Mouse (Mus musculus) CH12.LX (cell line): ENCODE results near the gene Tmem106c. TPM values are rescaled to one million over a fixed set of nuclear protein-coding genes. Genes with fewer than 3 reads are reported as not detected.
A peak's percentile ranks its signal among the peaks of the same experiment; 100 is the strongest.

ENCODE experiments used
- DNase-seq: peaks from one replicate; pipeline ENCODE4 v3.0.0-alpha.2; 2013; ENCODE audit errors: extremely low read depth
- H3K27ac ChIP-seq: 2 replicates; pipeline ENCODE4 v1.5.1; 2012; ENCODE audit warnings: low read depth, mild to moderate bottlenecking, control low read depth, moderate library complexity; ENCODE audit not compliant: insufficient read depth
- H3K27me3 ChIP-seq: replicated peaks from 2 replicates; pipeline ENCODE3; 2012; ENCODE audit warnings: inconsistent platforms
- H3K36me3 ChIP-seq, 2 experiments: replicated peaks in 1 of 2; 2 replicates each; pipeline versions ENCODE3 to v1.6.1; 2012; ENCODE audit warnings: inconsistent platforms in 1 of 2, low read length in 1 of 2, mild to moderate bottlenecking in 1 of 2, mixed read lengths in 1 of 2, moderate library complexity in 1 of 2; ENCODE audit not compliant: control insufficient read depth in 1 of 2, insufficient read depth in 1 of 2
- H3K4me1 ChIP-seq, 2 experiments: 2 replicates each; pipeline ENCODE4 v1.6.1; 2012; ENCODE audit warnings: inconsistent platforms in 1 of 2, moderate library complexity in 1 of 2; ENCODE audit not compliant: insufficient read depth in 2 of 2, control insufficient read depth in 1 of 2
- H3K4me2 ChIP-seq: 2 replicates; pipeline ENCODE4 v1.6.1; 2012; ENCODE audit warnings: low read depth, mild to moderate bottlenecking, control low read depth; ENCODE audit not compliant: poor library complexity, insufficient read depth, severe bottlenecking
- H3K4me3 ChIP-seq, 3 experiments: fragments of 150-350 bp in 1 of 3; sonication (generic) in 1 of 3; replicated peaks in 1 of 3; 2 replicates each; pipeline versions ENCODE3 to v1.5.1; 2011 to 2012; ENCODE audit warnings: low read depth in 2 of 3, low read length in 2 of 3, mild to moderate bottlenecking in 2 of 3, moderate library complexity in 2 of 3, control low read depth in 1 of 3, improper control_type of control experiment in 1 of 3, inconsistent platforms in 1 of 3, mixed read lengths in 1 of 3; ENCODE audit not compliant: poor library complexity in 1 of 3
- H3K79me2 ChIP-seq: replicated peaks from 2 replicates; pipeline ENCODE4 v1.6.1; 2012; ENCODE audit warnings: mild to moderate bottlenecking, moderate library complexity; ENCODE audit not compliant: control insufficient read depth, poor library complexity, insufficient read depth, severe bottlenecking; ENCODE audit errors: extremely low read depth
- H3K9ac ChIP-seq: 2 replicates; pipeline ENCODE4 v1.6.1; 2012; ENCODE audit warnings: low read depth, mild to moderate bottlenecking, control low read depth, moderate library complexity; ENCODE audit not compliant: insufficient read depth
- H3K9me3 ChIP-seq: replicated peaks from 2 replicates; pipeline ENCODE3; 2012; ENCODE audit warnings: low read length, inconsistent platforms, mixed read lengths
- BHLHE40 ChIP-seq: IDR thresholded peaks from 2 replicates; pipeline ENCODE4 v1.6.1; 2011; ENCODE audit warnings: mild to moderate bottlenecking, low read depth, low read length, improper control_type of control experiment
- CHD2 ChIP-seq: IDR thresholded peaks from 2 replicates; pipeline ENCODE4 v1.6.1; 2011; ENCODE audit warnings: low read length, improper control_type of control experiment
- CTCF ChIP-seq, 2 experiments: IDR thresholded peaks in 1 of 2; conservative IDR thresholded peaks in 1 of 2; 2 replicates each; pipeline ENCODE4 v1.5.1; 2011 to 2012; ENCODE audit warnings: low read depth in 2 of 2, low read length in 2 of 2, improper control_type of control experiment in 1 of 2, inconsistent platforms in 1 of 2, mild to moderate bottlenecking in 1 of 2, moderate library complexity in 1 of 2
- ETS1 ChIP-seq: conservative IDR thresholded peaks from 2 replicates; pipeline ENCODE4 v1.6.1; 2012; ENCODE audit warnings: low read depth, mild to moderate bottlenecking, inconsistent platforms, low read length, improper control_type of control experiment, moderate library complexity
- IRF4 ChIP-seq: IDR thresholded peaks from 2 replicates; pipeline ENCODE4 v1.6.1; 2014; ENCODE audit warnings: low read depth, mild to moderate bottlenecking, inconsistent platforms, low read length, improper control_type of control experiment
- MAFK ChIP-seq: IDR thresholded peaks from 2 replicates; pipeline ENCODE4 v1.6.1; 2011; ENCODE audit warnings: low read length, improper control_type of control experiment; ENCODE audit not compliant: insufficient replicate concordance
- MAX ChIP-seq: IDR thresholded peaks from 2 replicates; pipeline ENCODE4 v1.6.1; 2011; ENCODE audit warnings: low read length, improper control_type of control experiment
- MAZ ChIP-seq: IDR thresholded peaks from 2 replicates; pipeline ENCODE4 v1.6.1; 2012; ENCODE audit warnings: low read depth, mild to moderate bottlenecking, inconsistent platforms, low read length, improper control_type of control experiment, moderate library complexity
- MEF2A ChIP-seq: IDR thresholded peaks from 2 replicates; pipeline ENCODE4 v1.6.1; 2014; ENCODE audit warnings: low read depth, mild to moderate bottlenecking, inconsistent platforms, low read length, improper control_type of control experiment, borderline replicate concordance
- MXI1 ChIP-seq: IDR thresholded peaks from 2 replicates; pipeline ENCODE4 v1.6.1; 2011; ENCODE audit warnings: mild to moderate bottlenecking, low read depth, low read length, improper control_type of control experiment
- NRF1 ChIP-seq: IDR thresholded peaks from 2 replicates; pipeline ENCODE4 v1.6.1; 2014; ENCODE audit warnings: low read depth, mild to moderate bottlenecking, inconsistent platforms, low read length, improper control_type of control experiment, moderate library complexity
- PAX5 ChIP-seq: IDR thresholded peaks from 2 replicates; pipeline ENCODE4 v1.6.1; 2012; ENCODE audit warnings: low read length, inconsistent platforms, mixed read lengths
- POLR2A ChIP-seq: IDR thresholded peaks from 2 replicates; pipeline ENCODE4 v1.6.1; 2011; ENCODE audit warnings: low read depth, mild to moderate bottlenecking, improper control_type of control experiment, low read length
- POLR2AphosphoS2 ChIP-seq: IDR thresholded peaks from 2 replicates; pipeline ENCODE4 v1.6.1; 2011; ENCODE audit warnings: low read depth, low read length, improper control_type of control experiment
- RAD21 ChIP-seq: IDR thresholded peaks from 2 replicates; pipeline ENCODE4 v1.6.1; 2011; ENCODE audit warnings: low read depth, mild to moderate bottlenecking, low read length, improper control_type of control experiment, moderate library complexity
- RCOR1 ChIP-seq: conservative IDR thresholded peaks from 2 replicates; pipeline ENCODE4 v1.6.1; 2012; ENCODE audit warnings: low read depth, mild to moderate bottlenecking, inconsistent platforms, low read length, improper control_type of control experiment
- TCF12 ChIP-seq: IDR thresholded peaks from 2 replicates; pipeline ENCODE4 v1.6.1; 2014; ENCODE audit warnings: low read depth, mild to moderate bottlenecking, inconsistent platforms, low read length, improper control_type of control experiment
- USF1 ChIP-seq: IDR thresholded peaks from 2 replicates; pipeline ENCODE4 v1.6.1; 2014; ENCODE audit warnings: low read depth, mild to moderate bottlenecking, inconsistent platforms, low read length, improper control_type of control experiment
- ZMIZ1 ChIP-seq: IDR thresholded peaks from 2 replicates; pipeline ENCODE4 v1.6.1; 2012; ENCODE audit warnings: low read depth, mild to moderate bottlenecking, inconsistent platforms, low read length, improper control_type of control experiment
- ZNF384 ChIP-seq: IDR thresholded peaks from 2 replicates; pipeline ENCODE4 v1.6.1; 2012; ENCODE audit warnings: low read depth, low read length, improper control_type of control experiment, inconsistent platforms
- dilution Hi-C: fragments of 300-500 bp; cut with MboI; formaldehyde crosslinking; loops from 2 replicates; pipeline ENCODE4 v1.14.3; 2020; ENCODE audit warnings: low sequenced_read_pairs; ENCODE audit not compliant: extremely low pct_unique_long_range_greater_than_20kb, extremely low pct_ligation_motif_present
- in situ Hi-C: fragments of 300-500 bp; cut with MboI; formaldehyde crosslinking; loops from 3 replicates; pipeline ENCODE4 v1.14.3; 2019; ENCODE audit warnings: low sequenced_read_pairs, low pct_ligation_motif_present, low pct_unique_long_range_greater_than_20kb, mixed read lengths
- polyA plus RNA-seq: library from polyadenylated mRNA; unstranded; fragments of >175 nt; gene quantifications from 2 replicates; pipeline ENCODE4 v1.2.1, GENCODE M21; 2012; ENCODE audit warnings: low read depth; ENCODE audit not compliant: insufficient read length
- total RNA-seq, 2 experiments: library from RNA; depleted of rRNA; stranded (reverse); fragments of 300-350 nt in 1 of 2; fragments of >200 nt in 1 of 2; gene quantifications; 2 replicates each; pipeline ENCODE4 v1.2.3; 2012 to 2014

Tmem106c gene
- total and polyA plus RNA-seq, 3 experiments, result 18.5 to 25.7 (median 25.5) TPM

- H3K27me3 ChIP-seq, result peaks cover 34% of the 10 kb centered on the region
- H3K4me1 ChIP-seq, result peaks cover 4 to 30% of the 10 kb centered on the region in 2 experiments
These were observed 11.2 kb upstream of the Tmem106c start for GRCm38 (mm10) chr15:97952889-97953189.

GRCm38 (mm10) chr15:97954671-97955070, 9.3 kb upstream of the Tmem106c start:
- H3K36me3 ChIP-seq, result no peaks in the 10 kb centered on the region
- peaks cover 4 to 26% of the 10 kb centered on the region in 2 experiments for H3K4me1 ChIP-seq
- H3K79me2 ChIP-seq, result no peaks in the 10 kb centered on the region
- TF ChIP-seq CTCF (conservative IDR thresholded peaks at IDR 0.05 in 1 of 2, IDR thresholded peaks at IDR 0.05 in 1 of 2; ENCODE audit: low read depth in 2 of 2, low read length in 2 of 2) (peak in 1 of 2 experiments; percentile 14; a peak in 1 of 4 replicates), RCOR1 (no peak), USF1 (peak; percentile 27; the same call in 1 of the 2 replicates), BHLHE40 (peak; percentile 77), MAX (0 out of 2 replicates have a peak, but pooled peaks have one; percentile 22)
- H3K4me3 ChIP-seq, result no peak overlapping the region
- DNase-seq, result peak; percentile 36
- H3K4me2 ChIP-seq, result no peak overlapping the region
- H3K27ac ChIP-seq, result no peak overlapping the region
- in situ Hi-C loops (no loop called here), dilution Hi-C loops (loop anchor here (25.0 kb wide), 1 partner anchor 167 kb away; the partner anchor contains the start of gene Slc48a1)
- no peaks in the 10 kb centered on the region for H3K9me3 ChIP-seq
- peaks cover 26% of the 10 kb centered on the region for H3K27me3 ChIP-seq
- no peak overlapping the region for H3K9ac ChIP-seq

More at GRCm38 (mm10) chr15:97952889-97953189, 11.2 kb upstream of the Tmem106c start:
- TF ChIP-seq POLR2A, result no peak
- TF ChIP-seq ZMIZ1, result no peak
- no peak for TF ChIP-seq MEF2A
- TF ChIP-seq NRF1, result no peak
- no peak for TF ChIP-seq MAZ
- no peak for TF ChIP-seq RAD21
- TF ChIP-seq MXI1, result no peak; the same call in 1 of the 2 replicates
- no peak for TF ChIP-seq ZNF384
- TF ChIP-seq MAFK, result no peak
- no peak for TF ChIP-seq CHD2
- TF ChIP-seq, all 38 proteins: peak for 0
- H3K9me3 ChIP-seq, result no peaks in the 10 kb centered on the region
- in situ Hi-C loops (no loop called here), dilution Hi-C loops (loop anchor here (25.0 kb wide), 1 partner anchor 166 kb away; the partner anchor contains the start of gene Slc48a1)
- H3K79me2 ChIP-seq, result no peaks in the 10 kb centered on the region
- H3K4me2 ChIP-seq, result no peak overlapping the region
- no peak overlapping the region for H3K9ac ChIP-seq
- DNase-seq, result no peak
- H3K4me3 ChIP-seq, result no peak overlapping the region
- H3K36me3 ChIP-seq, result no peaks in the 10 kb centered on the region
- H3K27ac ChIP-seq, result no peak overlapping the region

- dilution Hi-C loops, result loop anchor here (25.0 kb wide), 1 partner anchor 168 kb away; the partner anchor contains the start of gene Slc48a1
These were observed 8.7 kb upstream of the Tmem106c start for GRCm38 (mm10) chr15:97955286-97955685.

More at GRCm38 (mm10) chr15:97955286-97955685, 8.7 kb upstream of the Tmem106c start:
- TF ChIP-seq USF1 (no peak), MAFK (no peak), TCF12 (peak; percentile 35; the same call in 1 of the 2 replicates), NRF1 (no peak), PAX5 (no peak), POLR2AphosphoS2 (no peak), IRF4 (no peak), ETS1 (0 out of 2 replicates have a peak, but pooled peaks have one; percentile 31)
- Histone ChIP-seq H3K27me3 (peaks cover 26% of the 10 kb centered on the region), H3K4me3 (no peak overlapping the region), H3K36me3 (no peaks in the 10 kb centered on the region), H3K9ac (no peak overlapping the region), H3K79me2 (no peaks in the 10 kb centered on the region), H3K4me2 (no peak overlapping the region), H3K9me3 (no peaks in the 10 kb centered on the region), H3K4me1 (peaks cover 4 to 19% of the 10 kb centered on the region in 2 experiments), H3K27ac (no peak overlapping the region)
- DNase-seq, result no peak
- in situ Hi-C loops, result no loop called here
